Mouse (Mus musculus): Measurements from ENCODE around the gene Smc1a. TPM values are rescaled to one million over a fixed set of nuclear protein-coding genes. Genes with fewer than 3 reads are reported as not detected.

The Smc1a gene
- total and polyA plus RNA-seq, 2 experiments from 2014 or later = 8.8 to 31.8 TPM

- Histone ChIP-seq H3K4me2 (ENCODE audit: low read depth, low read length) (no peak overlapping the region), H3K9ac (replicated peaks; ENCODE audit: low read depth, low read length) (no peak overlapping the region), H3K9me3 (replicated peaks; ENCODE audit: control insufficient read depth, low read length) (no peaks in the 10 kb centered on the region), H3K36me3 (replicated peaks; ENCODE audit: control insufficient read depth, insufficient read depth, low read length) (no peaks in the 10 kb centered on the region), H3K4me3 (ENCODE audit: low read depth, low read length) (no peak overlapping the region), H3K27me3 (ENCODE audit: control insufficient read depth, insufficient read depth, low read length) (0 out of 2 replicates have a peak, but pooled peaks cover 2% of the 10 kb centered on the region), H3K4me1 (ENCODE audit: control insufficient read depth, insufficient read depth) (no peaks in the 10 kb centered on the region), H3K27ac (ENCODE audit: low read depth) (no peak overlapping the region)
- DNase-seq (ENCODE audit: low spot score) (no peak), ATAC-seq (ENCODE audit: insufficient read depth, low read depth) (no peak)
- TF ChIP-seq CTCF (IDR thresholded peaks at IDR 0.05; ENCODE audit: low read depth) = no peak
- TF ChIP-seq EP300 (IDR thresholded peaks at IDR 0.05; ENCODE audit: low read depth) = no peak
- WGBS = 37% methylated on average over 1 of the region's 1 CpGs
Observed at GRCm38 (mm10) chrX:152097572-152097971, 81.3 kb downstream of the Smc1a start.

Other genes starting within 250 kb of the Smc1a start
- gene Huwe1, start 215.6 kb upstream of the Smc1a start, total RNA-seq (2014; rRNA removed; ENCODE audit: low replicate concordance) = 73.3 and 73.8 TPM in 2 replicates
- 13.5 and 15.4 TPM in 2 replicates for gene Huwe1, start 215.6 kb upstream of the Smc1a start, polyA plus RNA-seq (2015; fragmentation: Nextera tagmentation; extraction: Ambion mirVana)
- 188 and 209 TPM in 2 replicates for gene Hsd17b10, start 14.6 kb upstream of the Smc1a start, total RNA-seq (2014; rRNA removed; ENCODE audit: low replicate concordance)
- 258 and 264 TPM in 2 replicates for gene Hsd17b10, start 14.6 kb upstream of the Smc1a start, polyA plus RNA-seq (2015; fragmentation: Nextera tagmentation; extraction: Ambion mirVana)
- 0.35 and 2.3 TPM in 2 replicates for gene Ribc1, start 133 bp upstream of the Smc1a start, total RNA-seq (2014; rRNA removed; ENCODE audit: low replicate concordance)
- 1.4 and 1.5 TPM in 2 replicates for gene Ribc1, start 133 bp upstream of the Smc1a start, polyA plus RNA-seq (2015; fragmentation: Nextera tagmentation; extraction: Ambion mirVana)
- gene Iqsec2, start 127.8 kb downstream of the Smc1a start, total RNA-seq (2014; rRNA removed; ENCODE audit: low replicate concordance) = 126 and 131 TPM in 2 replicates
- gene Iqsec2, start 127.8 kb downstream of the Smc1a start, polyA plus RNA-seq (2015; fragmentation: Nextera tagmentation; extraction: Ambion mirVana) = 51.7 and 54.3 TPM in 2 replicates
- 42.3 and 45.7 TPM in 2 replicates for gene Kdm5c, start 216.6 kb downstream of the Smc1a start, total RNA-seq (2014; rRNA removed; ENCODE audit: low replicate concordance)
- 16.6 and 17.6 TPM in 2 replicates for gene Kdm5c, start 216.6 kb downstream of the Smc1a start, polyA plus RNA-seq (2015; fragmentation: Nextera tagmentation; extraction: Ambion mirVana)